Mouse (Mus musculus) kidney, adult 18-20 months (tissue): ENCODE measurements around the gene Aco2.

Source experiments
- DNase-seq: peaks from one replicate; pipeline ENCODE4 v3.0.0; 2021

The Aco2 gene

DNA sequence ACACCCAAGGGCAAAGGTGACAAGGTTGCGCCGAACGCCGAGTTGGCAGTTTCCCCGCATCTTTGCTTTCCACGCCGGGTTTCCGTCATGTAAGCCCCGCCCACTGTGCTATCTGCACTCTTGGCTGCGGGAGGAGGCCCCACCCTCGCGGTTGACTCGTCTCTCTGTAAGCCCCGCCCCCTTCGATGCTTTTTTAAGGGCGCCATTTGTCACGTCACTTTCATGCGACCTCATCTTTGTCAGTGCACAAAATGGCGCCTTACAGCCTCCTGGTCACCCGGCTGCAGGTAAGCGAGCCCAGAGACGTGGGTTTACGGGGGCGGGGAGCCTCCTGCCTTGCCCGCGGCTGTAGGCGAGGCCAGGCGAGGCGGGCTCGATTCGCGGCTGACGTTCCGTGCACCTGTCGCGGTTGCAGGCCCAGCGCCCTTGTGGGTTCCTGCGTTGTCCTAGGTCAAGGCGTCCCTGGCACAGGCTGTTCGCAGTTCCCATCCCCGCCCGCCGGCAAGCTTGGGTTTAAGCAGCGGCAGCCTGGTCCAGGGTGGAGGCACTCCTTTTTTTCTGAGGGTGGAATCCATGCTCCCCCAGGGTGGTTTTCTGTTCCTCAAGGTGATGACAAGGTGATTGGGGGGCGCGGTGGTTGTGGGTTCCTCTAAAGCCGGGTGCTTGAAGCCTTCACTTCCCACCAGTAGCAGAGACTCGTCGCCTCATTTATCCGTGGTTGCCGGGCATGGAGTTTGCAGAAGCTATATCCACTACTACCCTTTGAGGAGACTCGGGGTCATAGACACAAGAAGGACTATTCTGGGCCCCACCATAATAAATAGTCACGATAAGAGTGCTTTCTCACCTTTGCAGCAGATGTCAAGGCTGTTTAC lies at the start of gene Aco2:
Gene Aco2 (plus strand): TSS at position 48 of the 875 bp plus-strand sequence.
- DNase-seq: peak; percentile 100

DNA sequence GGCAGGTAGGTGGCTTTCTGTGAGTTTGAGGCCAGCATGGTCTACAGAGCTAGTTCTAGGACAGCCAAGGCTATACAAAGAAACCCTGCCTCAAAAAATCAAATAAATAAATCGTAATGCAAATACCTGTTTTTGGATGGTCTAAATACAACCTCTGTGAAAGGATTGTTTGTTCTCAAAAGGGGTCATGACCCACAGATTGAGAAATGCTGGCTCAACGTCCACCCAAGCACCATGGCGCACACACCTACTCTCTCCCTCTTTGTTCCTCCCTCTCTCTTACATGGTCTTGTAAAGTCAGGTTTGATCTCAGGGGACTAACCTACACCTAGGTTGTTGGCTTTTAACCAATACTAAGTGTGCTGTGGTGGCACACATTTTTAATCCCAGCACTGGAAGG lies 49.5 kb upstream of the Aco2 start:
- no peak for DNase-seq

DNA sequence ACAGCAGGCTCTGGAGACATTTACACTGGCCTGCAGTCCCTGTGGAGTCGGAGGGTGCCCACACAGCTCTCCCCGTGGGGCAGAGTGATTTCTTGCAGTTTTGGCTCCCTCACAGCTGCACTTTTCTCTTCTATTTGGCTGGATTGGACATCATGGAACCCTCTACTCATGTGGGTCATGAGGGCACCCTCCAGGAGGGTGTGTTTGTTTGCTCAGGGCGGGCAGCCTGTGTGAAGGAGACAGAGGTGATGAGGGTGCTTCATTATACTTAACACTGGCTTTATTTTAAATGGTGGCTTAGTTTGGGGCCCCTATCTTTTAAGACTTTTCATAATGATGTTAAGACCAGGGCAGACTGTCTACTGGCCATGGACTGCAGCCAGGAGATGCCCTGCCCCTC lies 47.3 kb upstream of the Aco2 start:
- no peak for DNase-seq

DNA sequence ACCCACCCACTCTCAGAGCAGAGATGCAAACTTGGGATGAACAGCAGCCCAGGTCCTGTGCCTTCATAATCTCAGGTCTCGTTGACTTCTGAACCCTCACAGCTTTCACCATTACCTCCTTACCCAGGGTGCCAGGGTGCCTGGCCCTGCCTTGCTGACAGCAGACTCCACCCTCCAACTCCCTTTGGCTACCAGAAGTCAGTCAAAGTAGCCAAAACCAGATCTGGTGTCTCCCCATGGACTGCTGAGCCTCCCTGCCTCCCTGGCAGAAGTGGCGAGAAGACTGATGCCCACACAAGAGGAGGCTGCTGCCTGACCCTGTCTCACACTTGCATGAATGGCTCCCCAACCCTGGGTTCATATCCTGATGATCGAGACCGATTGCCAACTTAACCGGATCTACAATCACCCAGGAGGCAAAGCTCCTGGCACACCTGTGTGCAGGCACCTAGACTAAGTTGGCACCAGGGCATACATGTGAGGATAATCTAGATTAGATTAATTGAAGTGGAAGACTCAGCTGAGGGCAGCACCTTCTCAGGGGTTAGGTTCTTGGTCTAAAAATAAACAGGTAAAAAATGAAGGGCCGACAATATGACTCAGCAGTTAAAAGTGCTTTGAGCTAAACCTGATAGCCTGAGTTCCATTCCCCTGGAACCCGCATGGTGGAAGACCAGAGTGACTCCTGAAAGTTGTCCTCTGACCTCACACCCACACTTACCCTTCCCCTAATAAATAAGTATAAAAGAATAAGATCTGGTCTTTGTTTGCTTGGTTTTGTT lies 43.5 kb upstream of the Aco2 start:
- no peak for DNase-seq

DNA sequence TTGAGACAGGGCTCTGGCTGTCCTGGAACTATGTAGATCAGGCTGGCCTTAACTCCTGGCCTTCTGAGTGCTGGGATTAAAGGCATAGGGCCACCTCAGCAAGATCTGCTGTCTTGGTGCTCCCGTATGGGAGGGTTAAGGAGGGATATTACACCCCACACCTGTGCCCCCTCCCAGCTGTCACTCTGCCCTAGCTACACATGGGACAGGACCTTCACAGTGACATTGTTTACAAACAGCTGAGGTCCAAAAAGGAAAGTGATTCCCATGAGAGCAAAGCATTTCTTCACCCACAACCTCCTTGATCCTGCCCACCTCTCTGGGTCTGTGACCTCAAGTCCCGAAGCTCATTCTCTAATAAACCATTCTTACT lies 42.9 kb upstream of the Aco2 start:
- DNase-seq: no peak

DNA sequence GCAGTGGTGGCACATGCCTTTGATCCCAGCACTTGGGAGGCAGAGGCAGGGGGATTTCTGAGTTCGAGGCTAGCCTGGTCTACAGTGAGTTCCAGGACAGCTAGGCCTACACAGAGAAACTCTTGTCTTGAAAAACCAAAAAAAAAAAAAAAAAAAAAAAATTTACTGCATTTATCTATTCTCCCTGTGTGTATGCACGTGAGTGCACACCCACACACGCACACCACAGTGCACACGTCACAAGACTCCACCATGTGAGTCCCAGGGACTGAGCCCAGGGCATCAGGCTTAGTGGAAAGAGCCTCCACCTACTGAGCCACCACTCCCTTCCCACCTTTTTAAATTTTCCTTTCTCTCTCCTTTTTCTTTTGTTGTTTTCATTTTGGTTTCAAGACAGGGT lies 41.6 kb upstream of the Aco2 start:
- no peak for DNase-seq

DNA sequence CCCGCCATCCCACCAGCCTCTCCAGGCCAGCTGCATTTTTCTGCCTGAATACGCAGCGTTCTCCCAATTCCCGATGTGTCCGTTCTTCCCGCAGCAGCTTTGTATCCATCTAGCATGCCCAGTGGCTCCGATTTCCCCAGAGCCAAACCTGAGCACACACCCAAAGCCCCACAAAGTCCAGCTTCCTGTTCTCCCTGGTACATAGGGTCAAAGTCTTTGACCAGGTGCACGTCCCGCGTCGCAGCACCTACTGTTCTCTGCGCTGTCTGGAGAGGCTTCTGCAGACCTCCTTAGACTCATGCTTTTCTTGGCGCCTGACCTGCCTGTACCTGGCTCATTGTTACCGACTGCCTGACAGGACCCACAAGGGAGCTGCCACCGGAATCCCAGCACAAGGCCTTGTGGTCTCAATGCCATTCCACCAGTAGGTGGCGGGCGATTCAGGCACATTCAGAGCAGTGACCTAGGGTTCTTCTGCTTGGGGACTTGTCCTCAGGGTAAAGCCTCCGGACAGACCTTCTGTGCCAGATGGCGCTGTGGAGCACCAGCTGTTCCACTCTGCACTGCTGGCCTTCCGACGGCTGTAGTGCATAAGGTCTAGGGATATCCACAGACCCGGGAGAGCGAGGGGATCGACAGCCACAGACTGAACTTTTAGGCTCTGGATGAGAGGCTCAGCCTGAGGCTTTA lies 40.8 kb upstream of the Aco2 start:
- peak; percentile 94 for DNase-seq

DNA sequence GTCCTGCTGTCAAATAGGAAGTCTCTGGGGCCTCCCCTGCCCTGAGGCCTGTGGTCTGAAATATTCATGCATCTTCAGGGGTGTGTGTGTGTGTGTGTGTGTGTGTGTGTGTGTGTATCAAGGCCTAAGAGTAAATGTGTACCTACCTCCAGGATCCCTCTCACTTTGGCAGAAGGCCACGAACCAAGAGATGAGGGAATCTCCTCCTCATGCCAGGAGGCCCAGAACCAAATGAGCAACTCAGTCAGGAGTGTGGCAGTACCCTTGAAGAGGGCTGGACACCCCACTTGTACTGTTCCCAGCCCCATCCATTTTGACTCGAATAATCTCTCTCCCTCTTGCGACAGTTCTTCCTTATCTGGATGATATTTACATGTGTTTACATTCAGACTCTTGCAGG lies 39.9 kb upstream of the Aco2 start:
- no peak for DNase-seq

DNA sequence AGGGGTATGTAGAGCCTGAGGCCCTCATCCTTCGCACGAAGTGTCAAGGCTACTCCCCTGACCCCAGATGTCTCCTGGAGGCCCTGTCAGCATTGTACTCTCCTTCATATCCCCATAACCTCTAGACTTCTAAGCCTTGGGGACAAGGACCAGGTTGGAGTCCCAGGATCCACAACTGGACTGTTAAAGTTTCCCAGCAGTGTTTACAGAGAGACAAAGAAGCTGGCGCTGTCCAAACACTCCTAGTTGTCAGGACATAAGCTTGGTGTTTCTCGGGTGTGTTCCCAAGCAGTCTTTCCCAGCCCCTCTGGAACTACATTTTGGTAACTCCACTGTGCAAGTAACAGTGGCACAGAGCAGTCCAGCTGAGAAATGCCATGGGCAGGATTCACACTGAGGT lies 38.6 kb upstream of the Aco2 start:
- no peak for DNase-seq

DNA sequence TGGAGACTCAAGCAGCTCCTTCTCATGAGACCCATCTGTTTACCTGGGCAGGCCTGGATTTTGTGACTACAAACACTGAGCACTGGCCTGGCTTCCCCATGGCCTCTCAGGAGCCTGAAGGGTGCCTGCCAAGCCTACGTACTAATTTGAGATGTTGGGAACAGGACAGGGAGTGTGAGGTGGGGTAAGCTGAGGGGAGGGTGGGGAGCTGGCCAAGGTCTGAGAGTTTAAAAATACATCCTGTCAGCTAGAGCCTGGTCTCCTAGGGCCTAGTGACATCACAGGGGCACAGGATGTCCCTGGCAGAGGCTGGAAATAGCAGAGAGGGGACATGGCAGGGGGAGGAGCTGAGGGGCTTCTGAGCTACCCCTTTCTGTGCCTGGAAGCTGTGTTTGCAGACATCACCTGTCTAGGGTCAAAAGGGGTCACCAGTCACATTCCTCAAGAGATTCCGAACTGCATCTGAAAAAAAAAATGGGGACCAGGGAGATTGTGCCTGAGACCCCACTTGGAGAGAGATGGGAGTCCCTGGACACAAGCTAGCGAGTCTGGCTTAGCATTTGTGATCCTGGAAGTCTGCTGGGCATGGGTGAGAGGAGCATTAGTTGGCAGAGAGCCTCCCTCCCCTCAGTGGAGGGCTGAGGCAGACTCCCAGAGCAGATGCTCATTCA lies 37.8 kb upstream of the Aco2 start:
- DNase-seq: no peak

DNA sequence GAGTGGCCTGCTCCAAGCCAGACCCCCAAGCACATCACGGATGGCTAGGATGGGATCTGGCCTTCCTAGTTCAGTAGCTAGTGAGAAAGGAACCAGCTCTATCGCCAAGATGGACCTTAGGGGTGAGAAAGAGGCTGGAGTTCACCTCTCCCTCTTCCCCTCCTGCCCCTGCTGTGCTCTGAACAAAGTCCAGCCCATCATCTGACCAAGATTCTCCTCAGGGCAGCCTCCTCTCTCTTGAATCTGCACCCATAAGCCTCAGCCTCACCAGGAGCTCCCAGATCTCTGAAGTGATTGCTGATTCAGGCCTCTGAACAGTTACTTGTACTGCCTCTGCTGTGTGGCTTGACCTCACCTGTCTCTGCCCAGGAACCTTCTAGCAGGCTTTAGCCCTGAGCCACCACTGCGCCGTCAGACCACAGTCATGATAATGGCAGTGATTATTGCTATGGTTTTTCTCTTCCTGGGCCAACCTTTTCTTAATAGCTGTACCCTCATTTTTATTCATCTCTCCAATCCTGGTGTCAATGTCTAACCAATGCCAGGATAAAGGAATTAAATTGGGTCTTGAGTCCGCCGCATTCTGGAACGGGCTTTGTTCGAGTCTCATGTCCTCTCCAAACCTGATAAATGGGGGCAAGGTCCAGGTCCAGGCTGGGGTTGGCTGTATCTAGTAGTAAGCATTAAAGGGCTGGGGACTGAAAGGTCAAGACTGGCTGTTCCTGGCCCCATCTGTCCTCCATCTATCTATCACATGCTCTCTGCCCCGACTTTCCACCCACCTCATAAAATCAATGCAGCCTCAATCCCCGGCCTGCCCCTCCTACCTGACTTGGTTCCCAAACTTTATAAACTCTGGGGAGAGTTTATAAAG lies 36.9 kb upstream of the Aco2 start:
- DNase-seq: peak; percentile 69

DNA sequence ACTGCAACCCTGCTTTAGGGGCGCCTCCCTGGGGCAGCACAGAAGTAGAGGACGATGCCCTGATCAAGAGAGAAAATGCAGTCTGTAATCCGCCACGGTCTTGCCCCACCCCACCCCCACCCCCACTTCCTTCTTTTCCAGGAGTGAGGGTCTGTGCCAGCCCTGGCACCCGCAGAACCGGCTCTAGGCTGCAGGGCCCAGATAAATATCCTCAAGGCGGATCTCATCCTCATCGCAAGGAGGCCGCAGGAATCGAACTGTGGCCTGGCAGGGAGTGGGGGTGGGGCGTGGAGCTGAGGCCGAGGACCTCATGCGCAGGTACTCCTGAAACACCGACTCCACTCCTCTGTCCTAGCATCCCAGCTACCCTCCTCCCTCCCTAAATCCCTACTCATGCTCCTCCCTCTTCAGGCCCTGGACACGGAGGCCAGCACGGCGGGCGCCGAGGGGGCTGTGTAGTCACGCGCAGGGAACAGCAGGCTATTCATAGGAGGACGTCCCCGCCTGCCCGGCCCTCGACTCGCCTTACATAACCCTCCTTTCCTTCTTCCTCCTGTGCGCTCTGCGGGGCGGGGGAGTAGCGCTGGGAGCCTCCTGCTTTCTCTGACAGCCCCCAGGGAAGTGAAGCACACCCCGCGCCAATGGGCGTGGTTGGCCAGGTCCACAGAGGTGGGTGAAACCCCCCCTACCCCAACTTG lies 35.8 kb upstream of the Aco2 start:
- peak; percentile 93 for DNase-seq

DNA sequence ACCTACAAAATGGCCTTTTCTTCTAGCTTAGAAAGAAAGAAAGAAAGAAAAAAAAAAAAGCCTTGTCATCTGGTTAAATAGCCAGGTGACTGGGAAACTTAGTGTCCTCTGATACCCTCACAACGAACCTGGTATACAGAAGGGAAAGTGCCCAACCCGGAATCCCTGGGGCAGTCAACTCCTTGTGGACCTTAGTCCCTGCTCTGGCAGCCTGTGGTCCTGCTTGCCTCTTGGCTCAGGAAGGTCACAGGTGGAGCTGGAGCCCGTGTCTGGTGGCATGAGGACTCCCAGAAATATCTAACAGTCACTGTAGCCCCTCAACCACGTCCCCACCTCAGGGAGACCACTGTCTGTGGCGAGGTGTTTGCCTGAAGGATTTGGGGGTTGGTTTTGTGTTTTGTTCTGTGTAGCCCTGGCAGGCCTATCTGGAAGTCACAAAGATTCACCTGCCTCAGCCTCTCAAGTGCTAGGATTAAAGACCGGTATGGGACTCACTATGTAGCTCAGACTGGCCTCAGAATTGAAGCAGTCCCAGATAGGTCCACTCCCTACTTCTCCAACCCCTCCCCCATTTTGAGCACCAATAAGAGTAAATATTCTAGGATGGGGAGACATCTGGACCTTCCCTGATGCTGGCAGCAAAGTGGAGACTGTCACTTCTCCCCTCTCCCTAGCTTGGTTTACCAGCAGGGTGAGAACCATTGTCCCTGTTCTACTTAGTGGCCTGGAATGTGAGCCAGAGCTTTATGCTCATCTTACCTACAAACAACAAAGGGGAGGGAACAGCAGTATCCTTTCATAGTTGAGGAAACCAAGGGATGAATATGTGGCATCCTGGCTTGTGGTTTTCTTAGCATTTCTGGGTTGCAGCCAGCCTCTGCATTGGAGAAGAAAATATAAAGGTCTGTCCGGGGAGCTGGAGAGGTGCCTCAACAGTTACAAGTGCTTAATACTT lies 34.9 kb upstream of the Aco2 start:
- DNase-seq: peak; percentile 67

DNA sequence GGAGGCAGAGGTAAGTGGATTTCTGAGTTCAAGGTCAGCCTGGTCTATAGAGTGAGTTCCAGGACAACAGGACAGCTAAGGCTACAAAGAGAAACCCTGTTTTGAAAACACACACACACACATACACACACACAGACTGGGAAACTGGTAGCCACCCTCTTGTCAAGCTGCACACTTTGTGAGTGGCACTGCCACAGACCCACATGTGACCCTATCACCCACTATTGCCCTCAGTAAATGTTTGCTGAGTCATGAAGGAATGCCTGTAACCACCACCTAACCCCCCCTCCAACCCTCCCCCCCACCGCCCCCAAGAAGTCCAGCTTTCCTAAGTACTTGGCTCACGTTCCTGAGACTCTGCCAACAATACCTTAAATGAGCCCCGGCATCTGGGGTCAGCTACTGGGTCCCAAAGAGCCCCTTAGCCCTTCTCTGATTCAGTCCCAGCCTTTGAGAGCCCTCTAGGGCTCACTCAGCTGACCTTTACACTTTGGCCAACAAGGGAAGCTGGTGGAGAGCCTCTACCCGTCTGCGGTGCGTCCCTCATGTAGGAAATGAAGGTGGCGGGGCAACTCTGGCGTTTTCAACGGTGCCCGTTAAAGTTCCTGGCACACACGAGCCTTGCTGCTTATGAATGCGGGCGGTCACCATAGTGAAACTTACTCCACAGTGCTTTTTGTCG lies 33.4 kb upstream of the Aco2 start:
- DNase-seq: peak; percentile 69

DNA sequence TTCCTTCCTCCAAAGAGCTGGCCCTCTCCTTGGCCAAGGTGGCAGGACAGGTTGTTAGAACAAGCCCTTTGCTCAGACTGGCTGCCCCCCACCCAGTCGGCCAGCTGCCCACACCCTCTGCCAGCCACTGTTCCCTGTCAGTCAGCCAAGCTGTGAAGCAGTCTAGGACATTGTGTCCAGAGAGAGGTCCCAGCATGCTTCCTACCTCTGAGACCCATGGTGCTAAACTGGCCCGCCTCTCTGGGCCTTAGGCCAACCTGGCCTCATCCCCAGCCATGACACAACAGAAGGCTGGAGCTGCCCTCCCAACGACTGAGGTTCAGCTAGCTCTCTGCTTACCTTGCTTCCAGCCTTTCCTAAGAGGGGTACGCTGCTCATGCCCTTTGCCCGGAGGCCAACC lies 32.5 kb upstream of the Aco2 start:
- DNase-seq: peak; percentile 96

DNA sequence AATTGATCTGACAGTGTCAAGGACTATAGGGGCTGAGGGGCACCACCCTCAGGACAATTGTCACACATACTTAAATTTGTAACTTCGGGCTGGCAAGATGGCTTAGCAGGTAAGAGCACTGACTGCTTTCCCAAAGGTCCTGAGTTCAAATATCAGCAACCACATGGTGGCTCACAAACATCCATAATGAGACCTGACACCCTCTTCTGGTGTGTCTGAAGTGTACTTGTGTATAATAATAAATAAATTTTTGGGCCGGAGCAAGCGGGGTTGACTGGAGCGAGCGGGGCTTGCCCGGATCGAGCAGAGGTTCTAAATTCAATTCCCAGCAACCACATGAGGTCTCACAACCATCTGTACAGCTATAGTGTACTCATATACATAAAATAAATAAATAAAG lies 31.8 kb upstream of the Aco2 start:
- no peak for DNase-seq

DNA sequence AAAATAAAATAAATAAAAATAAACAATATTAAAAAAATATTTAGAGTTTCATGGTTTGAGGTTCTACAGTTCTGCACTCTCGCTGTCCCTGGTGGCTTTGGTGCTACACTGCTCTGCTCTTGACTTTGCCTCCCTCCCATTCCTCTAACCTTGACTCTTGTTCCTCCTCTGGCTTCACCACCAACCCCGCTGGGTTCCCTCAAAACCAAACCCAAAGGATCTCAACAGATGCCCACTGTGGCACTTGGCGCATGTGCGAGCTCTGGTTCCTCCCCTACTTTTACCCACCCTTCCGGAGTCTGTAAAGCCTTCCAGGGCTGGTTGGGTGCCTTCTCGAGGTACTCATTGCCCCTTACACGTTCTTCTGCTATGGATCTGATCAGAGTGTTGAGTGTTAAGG lies 29.8 kb upstream of the Aco2 start:
- no peak for DNase-seq

DNA sequence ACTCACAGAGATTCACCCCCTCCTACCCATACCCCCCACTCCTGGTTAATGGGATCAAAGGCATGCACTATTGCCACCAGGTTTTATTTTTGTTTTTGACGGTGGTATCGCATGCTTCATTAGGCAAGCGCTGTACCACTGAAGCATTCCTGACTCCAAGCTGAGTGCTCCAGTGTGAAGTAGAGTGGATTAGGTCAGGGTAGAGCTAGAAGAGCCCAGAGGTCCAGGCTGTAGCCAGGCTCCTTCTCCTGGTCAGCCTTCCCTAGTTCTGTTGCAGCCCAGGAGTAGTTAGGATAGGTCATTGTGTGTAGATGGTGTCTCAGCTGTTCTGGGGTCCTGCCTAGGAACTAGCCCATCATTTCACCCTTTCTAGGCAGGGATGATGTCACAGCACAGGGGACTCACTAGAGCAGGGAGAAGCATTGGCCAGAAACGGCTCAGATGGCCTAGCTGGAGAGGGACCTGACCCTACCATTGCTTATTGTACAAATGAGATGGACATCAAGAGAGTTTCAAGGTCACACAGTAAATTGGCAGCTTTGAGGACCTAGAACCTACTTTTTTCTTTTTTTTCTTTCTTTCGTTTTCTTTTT lies 27.0 kb upstream of the Aco2 start:
- no peak for DNase-seq

DNA sequence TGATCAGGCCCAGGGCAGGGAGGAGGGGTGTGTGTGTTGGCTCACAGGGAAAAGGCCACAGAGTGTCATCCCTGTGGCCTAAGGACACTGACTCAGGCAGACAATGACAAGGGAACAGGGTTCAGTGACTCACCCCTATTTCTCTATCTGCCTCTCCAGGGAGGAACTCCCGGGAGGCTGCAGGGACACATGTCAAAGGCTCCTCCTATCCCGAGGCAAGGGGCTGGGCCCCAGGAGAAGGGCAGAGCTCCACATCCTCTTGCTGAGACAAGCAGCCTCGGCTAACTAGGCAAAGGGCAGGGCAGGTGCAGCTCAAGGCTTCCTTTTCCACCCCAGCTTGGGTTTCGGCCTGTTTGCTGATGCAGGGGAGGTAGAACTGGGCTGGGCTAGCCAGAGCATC lies 26.4 kb upstream of the Aco2 start:
- peak; percentile 76 for DNase-seq
